Comparison of ENCODE assay signal across 25 mouse cellular contexts in genomic region chr7:43776506-43776905, GRCm38 (mm10). TPM values are rescaled to one million over a fixed set of nuclear protein-coding genes. Genes with fewer than 3 reads are reported as not detected.
"Had no signal": no experiment of that assay in that cellular context is flagged by ENCODE, and none has a peak within 500 bp of the region (broad histone marks: within the 10 kb centered on the region; RNA-seq: fewer than 3 reads in every experiment).

No protein-coding gene starts in this region.

- H3K27ac ChIP-seq: kidney, embryonic 15.5 days; limb, embryonic 12.5 days; liver, embryonic 13.5 days; midbrain, embryonic 13.5 days; neural tube, embryonic 15.5 days had no signal

- ATAC-seq: liver, postnatal 0 days; midbrain, embryonic 13.5 days had no signal

- H3K27me3 ChIP-seq: kidney, embryonic 15.5 days; liver, embryonic 13.5 days; midbrain, embryonic 13.5 days; neural tube, embryonic 15.5 days had no signal

- H3K4me2 ChIP-seq: kidney, embryonic 15.5 days; limb, embryonic 12.5 days; liver, embryonic 13.5 days; midbrain, embryonic 13.5 days; neural tube, embryonic 15.5 days had no signal

- DNase-seq: kidney, adult 18-20 months; kidney, postnatal 25 days; layer of hippocampus, adult 9-11 months; layer of hippocampus, postnatal 36 days; liver; liver, embryonic 13.5 days; liver, postnatal 0 days; lung, postnatal 36 days; right cerebral cortex, adult 18-20 months; right cerebral cortex, postnatal 4 days; spleen, adult 18-20 months; thymus, adult 2 months; thymus, postnatal 36 days had no signal

- H3K4me1 ChIP-seq: limb, embryonic 12.5 days; liver, embryonic 13.5 days; neural tube, embryonic 15.5 days had no signal

- H3K9ac ChIP-seq: kidney, embryonic 15.5 days; limb, embryonic 12.5 days; liver, embryonic 13.5 days; liver, postnatal 0 days; midbrain, embryonic 13.5 days; neural tube, embryonic 15.5 days had no signal

- H3K4me3 ChIP-seq: kidney, embryonic 15.5 days; limb, embryonic 12.5 days; liver, embryonic 13.5 days; midbrain, embryonic 13.5 days; neural tube, embryonic 15.5 days had no signal

- H3K9me3 ChIP-seq: kidney, embryonic 15.5 days; limb, embryonic 12.5 days; liver, embryonic 13.5 days; midbrain, embryonic 13.5 days; neural tube, embryonic 15.5 days had no signal

- H3K36me3 ChIP-seq: kidney, embryonic 15.5 days; limb, embryonic 12.5 days; liver, embryonic 13.5 days; midbrain, embryonic 13.5 days; neural tube, embryonic 15.5 days had no signal

RNA-seq across cellular contexts. Expression of gene Klk11, which starts 2.1 kb away (rescaled TPM):
- total RNA-seq: layer of hippocampus, adult 18-20 months; layer of hippocampus, postnatal 36 days; left cerebral cortex, adult 8-10 months; left cerebral cortex, postnatal 25 days; megakaryocyte progenitor cell, adult 5-6 weeks; midbrain, postnatal 0 days had no signal
- polyA plus RNA-seq: limb, embryonic 12.5 days; liver, embryonic 13.5 days; liver, postnatal 0 days; midbrain, embryonic 13.5 days; midbrain, postnatal 0 days; neural tube, embryonic 11.5 days; neural tube, embryonic 15.5 days had no signal

RNA-seq across cellular contexts. Expression of gene Klk10, which starts 4.3 kb away (rescaled TPM):
- total RNA-seq: left cerebral cortex, adult 8-10 months; left cerebral cortex, postnatal 25 days; megakaryocyte progenitor cell, adult 5-6 weeks had no signal
- polyA plus RNA-seq: liver, embryonic 13.5 days; liver, postnatal 0 days; midbrain, embryonic 13.5 days; midbrain, postnatal 0 days; neural tube, embryonic 11.5 days had no signal

RNA-seq across cellular contexts. Expression of gene Klk12, which starts 7.8 kb away (rescaled TPM):
- total RNA-seq: layer of hippocampus, adult 18-20 months; layer of hippocampus, postnatal 36 days; left cerebral cortex, adult 8-10 months; left cerebral cortex, postnatal 25 days; megakaryocyte progenitor cell, adult 5-6 weeks; midbrain, postnatal 0 days had no signal
- polyA plus RNA-seq: kidney, embryonic 15.5 days; limb, embryonic 12.5 days; liver, embryonic 13.5 days; liver, postnatal 0 days; lung, embryonic 16.5 days; midbrain, embryonic 13.5 days; midbrain, postnatal 0 days; neural tube, embryonic 11.5 days; neural tube, embryonic 15.5 days had no signal

RNA-seq across cellular contexts. Expression of gene Klk9, which starts 15.2 kb away (rescaled TPM):
- total RNA-seq: layer of hippocampus, adult 18-20 months; layer of hippocampus, postnatal 36 days; left cerebral cortex, adult 8-10 months; left cerebral cortex, postnatal 25 days; megakaryocyte progenitor cell, adult 5-6 weeks; midbrain, postnatal 0 days had no signal
- polyA plus RNA-seq: liver, embryonic 13.5 days; liver, postnatal 0 days; midbrain, postnatal 0 days; neural tube, embryonic 11.5 days; stomach, embryonic 14.5 days had no signal
